Mouse (Mus musculus): ENCODE measurements at regions not wholly inside any gene's neighbourhood (a gene's known extent, or its start where the extent isn't known, plus 50 kb on each side); places are given as distances from the start of the nearest gene placed in this dataset.

DNA sequence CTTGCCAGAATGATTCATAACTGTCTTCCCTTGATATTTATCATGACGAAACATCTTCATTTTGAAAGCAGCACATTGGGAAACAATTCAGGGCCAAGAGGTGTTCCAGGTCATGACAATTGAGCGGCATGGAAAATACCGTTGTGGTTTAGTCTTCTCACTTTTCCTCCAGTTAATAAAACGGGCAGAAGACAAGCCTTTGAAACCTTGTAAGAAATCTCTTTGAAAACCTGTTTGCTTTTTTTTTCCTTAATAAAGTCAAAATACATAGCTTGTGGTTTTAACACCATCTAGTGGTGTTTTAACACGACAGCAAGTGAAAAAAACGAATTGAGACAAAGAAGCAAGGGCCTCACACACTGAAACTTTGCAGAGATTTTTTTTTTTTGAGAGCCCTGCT is 1389.0 kb upstream of the Acvr2a start:
- WGBS: 31% methylated on average over 6 of the region's 6 CpGs

GRCm38 (mm10) chr2:47429843-47430242 is 1384.1 kb upstream of the Acvr2a start:
- no peak for ATAC-seq (ENCODE audit: low FRiP score)
- 78% methylated on average over 2 of the region's 2 CpGs for WGBS
- H3K27me3 ChIP-seq: no peaks in the 10 kb centered on the region

More for the DNA sequence above, 1389.0 kb upstream of the Acvr2a start:
- peak overlapping the region; percentile 32 for H3K4me2 ChIP-seq
- ATAC-seq (ENCODE audit: low FRiP score): no peak
- H3K27me3 ChIP-seq: no peaks in the 10 kb centered on the region
- H3K27ac ChIP-seq: no peak overlapping the region
- H3K9ac ChIP-seq: no peak overlapping the region
- no peaks in the 10 kb centered on the region for H3K36me3 ChIP-seq
- no peaks in the 10 kb centered on the region for H3K9me3 ChIP-seq
- H3K4me3 ChIP-seq: no peak overlapping the region
- H3K4me1 ChIP-seq (replicated peaks): 0 out of 2 replicates have a peak, but pooled peaks cover 2% of the 10 kb centered on the region

DNA sequence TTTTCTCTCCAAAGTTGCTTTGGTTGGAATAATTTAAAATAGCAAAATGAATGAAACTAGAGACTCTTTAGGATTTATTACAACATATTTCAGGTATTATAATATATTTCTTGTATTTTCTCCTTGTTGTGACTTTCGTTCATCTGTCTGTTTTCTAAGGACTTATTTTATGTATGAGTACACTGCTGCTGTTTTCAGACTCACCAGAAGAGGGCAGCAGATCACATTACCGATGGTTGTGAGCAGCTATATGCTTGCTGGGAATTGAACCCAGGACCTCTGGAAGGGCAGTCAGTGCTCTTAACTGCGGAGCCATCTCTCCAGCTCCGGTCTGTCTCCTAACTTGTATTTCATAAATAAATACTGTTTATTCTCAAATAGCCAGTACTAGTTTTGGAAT is 1347.9 kb upstream of the Acvr2a start:
- 59% methylated on average over 4 of the region's 4 CpGs for WGBS
- no peak for ATAC-seq (ENCODE audit: low FRiP score)

More at GRCm38 (mm10) chr2:47429843-47430242, 1384.1 kb upstream of the Acvr2a start:
- H3K27ac ChIP-seq: no peak overlapping the region
- H3K4me3 ChIP-seq: no peak overlapping the region
- no peak overlapping the region for H3K9ac ChIP-seq
- H3K4me1 ChIP-seq (replicated peaks): 0 out of 2 replicates have a peak, but pooled peaks cover under 1% of the 10 kb centered on the region
- H3K9me3 ChIP-seq: no peaks in the 10 kb centered on the region
- H3K36me3 ChIP-seq: no peaks in the 10 kb centered on the region
- H3K4me2 ChIP-seq: no peak overlapping the region

DNA sequence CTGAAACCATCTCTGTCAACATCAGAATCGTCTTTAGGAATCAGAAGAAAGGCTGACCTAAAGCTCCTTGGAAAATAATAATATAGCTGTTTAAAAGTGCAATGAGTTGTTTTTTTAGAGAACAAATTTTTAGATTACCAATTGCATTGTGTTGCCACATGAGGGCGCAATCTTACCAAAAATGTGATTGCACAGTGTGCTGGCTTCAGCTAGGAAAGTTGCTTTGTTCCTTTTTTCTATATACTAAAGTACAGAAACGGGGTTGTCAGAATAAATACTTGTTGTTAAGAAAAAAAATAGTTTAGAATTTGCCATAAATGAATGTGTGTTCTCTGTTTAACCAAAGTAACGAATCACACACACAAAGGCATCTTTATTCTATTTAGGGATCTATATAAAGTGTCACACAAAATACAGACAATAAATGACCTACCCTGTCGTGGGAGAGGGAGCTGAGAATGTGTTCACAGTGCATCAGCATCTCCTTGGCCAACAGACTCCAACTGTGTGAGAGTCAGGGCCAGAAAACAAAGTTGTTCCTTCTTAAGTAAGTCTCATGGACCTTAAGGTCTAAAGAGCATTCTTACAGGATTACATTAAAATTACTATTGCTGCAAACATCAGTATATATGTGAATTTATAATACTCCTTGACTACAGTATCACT is 1321.9 kb upstream of the Acvr2a start:
- no peaks in the 10 kb centered on the region for H3K36me3 ChIP-seq
- ATAC-seq (ENCODE audit: low FRiP score): 0 out of 2 replicates have a peak, but pooled peaks have one; percentile 61
- no peaks in the 10 kb centered on the region for H3K27me3 ChIP-seq
- no peak overlapping the region for H3K27ac ChIP-seq
- H3K4me1 ChIP-seq (replicated peaks): no peaks in the 10 kb centered on the region
- H3K9me3 ChIP-seq: no peaks in the 10 kb centered on the region
- H3K4me2 ChIP-seq: no peak overlapping the region
- 13% methylated on average over 5 of the region's 5 CpGs for WGBS
- H3K4me3 ChIP-seq: no peak overlapping the region
- no peak overlapping the region for H3K9ac ChIP-seq

More for the DNA sequence above, 1347.9 kb upstream of the Acvr2a start:
- Histone ChIP-seq H3K9ac (no peak overlapping the region), H3K4me3 (no peak overlapping the region), H3K4me2 (no peak overlapping the region), H3K27me3 (no peaks in the 10 kb centered on the region), H3K27ac (no peak overlapping the region), H3K36me3 (no peaks in the 10 kb centered on the region), H3K9me3 (no peaks in the 10 kb centered on the region), H3K4me1 (replicated peaks) (no peaks in the 10 kb centered on the region)

Measured in hindbrain, embryonic 13.5 days (tissue).